Mouse (Mus musculus) liver, postnatal 0 days (tissue): ENCODE measurements at regions not wholly inside any gene's neighbourhood (a gene's known extent, or its start where the extent isn't known, plus 50 kb on each side); places are given as distances from the start of the nearest gene placed in this dataset.

Experiments
- ATAC-seq: fragments of 200-750 bp; cut with Nextera tagmentation; 2 replicates; pipeline ENCODE4 v1.8.0; 2017; ENCODE audit warnings: mild to moderate bottlenecking, moderate library complexity
- DNase-seq: peaks from one replicate; pipeline ENCODE4 v3.0.0-alpha.2; 2016
- H3K27ac ChIP-seq: fragments of 300-500 bp; sonication (generic); 2 replicates; pipeline ENCODE4 v1.5.1; 2014; ENCODE audit warnings: antibody characterized with exemption, moderate library complexity, mild to moderate bottlenecking, low read depth
- H3K27me3 ChIP-seq: fragments of 300-500 bp; sonication (generic); 2 replicates; pipeline ENCODE4 v1.6.1; 2014; ENCODE audit warnings: low read length, control low read depth, mixed read lengths; ENCODE audit not compliant: insufficient read depth
- H3K36me3 ChIP-seq: fragments of 300-500 bp; sonication (generic); replicated peaks from 2 replicates; pipeline ENCODE4 v1.6.1; 2014; ENCODE audit warnings: mild to moderate bottlenecking, control low read depth, low read length, moderate library complexity, mixed read lengths; ENCODE audit not compliant: insufficient read depth
- H3K4me1 ChIP-seq: fragments of 300-500 bp; sonication (generic); 2 replicates; pipeline ENCODE4 v1.6.1; 2014; ENCODE audit warnings: antibody characterized with exemption, mild to moderate bottlenecking, control low read depth; ENCODE audit not compliant: insufficient read depth
- H3K4me2 ChIP-seq: fragments of 300-500 bp; sonication (generic); 2 replicates; pipeline ENCODE4 v1.6.1; 2014; ENCODE audit warnings: low read depth, mild to moderate bottlenecking, low read length, moderate library complexity, mixed read lengths
- H3K4me3 ChIP-seq: fragments of 300-500 bp; sonication (generic); 2 replicates; pipeline ENCODE4 v1.5.1; 2014; ENCODE audit warnings: low read depth, low read length
- H3K9ac ChIP-seq: fragments of 300-500 bp; sonication (generic); replicated peaks from 2 replicates; pipeline ENCODE4 v1.6.1; 2014; ENCODE audit warnings: mild to moderate bottlenecking, moderate library complexity
- H3K9me3 ChIP-seq: fragments of 300-500 bp; sonication (generic); 2 replicates; pipeline ENCODE4 v1.6.1; 2016; ENCODE audit warnings: mild to moderate bottlenecking, control low read depth, low read length, mixed read lengths
- CTCF ChIP-seq: sonication (generic); IDR thresholded peaks from 2 replicates; pipeline ENCODE4 v1.5.1; 2016; ENCODE audit warnings: antibody characterized with exemption, low read depth
- EP300 ChIP-seq: IDR thresholded peaks from 2 replicates; pipeline ENCODE4 v1.6.1; 2016; ENCODE audit warnings: antibody characterized with exemption, low read depth, mild to moderate bottlenecking
- WGBS: fragments of 180-500 bp; shearing (Covaris S2); extraction: QIAGEN DNeasy Blood & Tissue Kit; methylation state at CpG from one replicate; pipeline ENCODE4 v1.1.7; 2014; ENCODE audit not compliant: insufficient replicate concordance; 5-methylcytosine and 5-hydroxymethylcytosine counted together

DNA sequence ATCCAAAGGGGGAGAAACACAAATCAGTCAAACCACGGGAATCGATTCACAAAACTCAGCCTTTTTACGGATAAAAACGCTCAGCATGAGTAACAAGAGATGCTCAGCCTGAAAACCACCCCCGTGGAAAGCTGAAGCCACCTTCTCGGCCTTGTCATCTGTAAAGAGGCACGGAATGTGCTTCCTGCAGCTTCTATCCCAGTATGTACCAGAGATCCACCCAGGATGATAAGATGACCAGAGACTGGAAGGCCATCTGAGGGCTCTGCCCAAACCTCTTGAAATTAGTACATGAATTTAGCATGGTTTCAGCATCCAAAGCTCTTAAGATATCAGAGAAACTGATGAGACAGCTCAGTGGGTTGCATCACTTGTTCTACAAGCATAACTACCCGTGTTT lies 149.0 kb upstream of the Mgmt start:
- DNase-seq (no peak), ATAC-seq (no peak)
- Histone ChIP-seq H3K9me3 (no peaks in the 10 kb centered on the region), H3K27me3 (no peaks in the 10 kb centered on the region), H3K9ac (no peak overlapping the region), H3K27ac (no peak overlapping the region), H3K4me3 (no peak overlapping the region), H3K36me3 (no peaks in the 10 kb centered on the region), H3K4me1 (no peaks in the 10 kb centered on the region), H3K4me2 (no peak overlapping the region)
- 74% methylated on average over 8 of the region's 8 CpGs for WGBS
- TF ChIP-seq EP300: no peak
- TF ChIP-seq CTCF: no peak

DNA sequence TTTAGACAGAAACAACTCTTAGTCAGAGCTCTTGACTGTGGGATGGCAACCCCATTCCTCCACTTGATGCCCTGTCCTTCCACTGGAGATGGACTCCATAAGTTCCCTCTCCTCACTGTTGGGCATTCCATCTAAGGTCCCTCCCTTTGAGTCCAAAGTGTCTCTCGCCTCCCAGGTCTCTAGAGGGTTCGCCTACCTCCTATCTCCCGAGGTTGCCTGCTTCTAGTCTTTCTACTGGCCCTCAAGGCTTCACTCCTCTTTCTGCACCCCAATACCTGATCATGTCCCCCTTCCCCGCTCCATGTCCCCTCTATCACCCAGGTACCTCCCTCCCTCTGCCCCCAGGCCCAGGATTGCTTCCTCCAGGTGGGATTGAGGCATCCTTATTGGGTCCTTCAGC lies 142.9 kb upstream of the Mgmt start:
- Histone ChIP-seq H3K36me3 (no peaks in the 10 kb centered on the region), H3K4me1 (no peaks in the 10 kb centered on the region), H3K9me3 (no peaks in the 10 kb centered on the region), H3K4me3 (no peak overlapping the region), H3K9ac (no peak overlapping the region), H3K27me3 (no peaks in the 10 kb centered on the region), H3K27ac (no peak overlapping the region), H3K4me2 (no peak overlapping the region)
- TF ChIP-seq CTCF: no peak
- TF ChIP-seq EP300: no peak
- DNase-seq: no peak
- no peak for ATAC-seq
- 65% methylated on average over 4 of the region's 4 CpGs for WGBS

GRCm38 (mm10) chr7:136754821-136755220 lies 139.6 kb upstream of the Mgmt start:
- H3K4me3 ChIP-seq: no peak overlapping the region
- H3K27me3 ChIP-seq: no peaks in the 10 kb centered on the region
- no peaks in the 10 kb centered on the region for H3K4me1 ChIP-seq
- no peak overlapping the region for H3K27ac ChIP-seq
- H3K4me2 ChIP-seq: no peak overlapping the region
- no peak for ATAC-seq
- TF ChIP-seq CTCF (no peak), EP300 (no peak)
- H3K9ac ChIP-seq: no peak overlapping the region
- no peaks in the 10 kb centered on the region for H3K36me3 ChIP-seq
- 68% methylated on average over 6 of the region's 6 CpGs for WGBS
- H3K9me3 ChIP-seq: no peaks in the 10 kb centered on the region
- DNase-seq: no peak

GRCm38 (mm10) chr7:136765026-136765425 lies 129.4 kb upstream of the Mgmt start:
- TF ChIP-seq EP300 (no peak), CTCF (no peak)
- DNase-seq (no peak), ATAC-seq (no peak)
- 48% methylated on average over 7 of the region's 7 CpGs for WGBS
- H3K4me2 ChIP-seq: no peak overlapping the region
- H3K36me3 ChIP-seq: no peaks in the 10 kb centered on the region
- H3K27ac ChIP-seq: no peak overlapping the region
- no peaks in the 10 kb centered on the region for H3K4me1 ChIP-seq
- H3K27me3 ChIP-seq: no peaks in the 10 kb centered on the region
- no peak overlapping the region for H3K4me3 ChIP-seq
- H3K9me3 ChIP-seq: no peaks in the 10 kb centered on the region
- H3K9ac ChIP-seq: no peak overlapping the region

GRCm38 (mm10) chr7:136767231-136767630 lies 127.2 kb upstream of the Mgmt start:
- no peak overlapping the region for H3K9ac ChIP-seq
- DNase-seq (no peak), ATAC-seq (no peak)
- no peak overlapping the region for H3K4me3 ChIP-seq
- H3K36me3 ChIP-seq: no peaks in the 10 kb centered on the region
- no peaks in the 10 kb centered on the region for H3K9me3 ChIP-seq
- WGBS: 54% methylated on average over 9 of the region's 9 CpGs
- H3K27me3 ChIP-seq: no peaks in the 10 kb centered on the region
- no peak for TF ChIP-seq CTCF
- no peak for TF ChIP-seq EP300
- no peaks in the 10 kb centered on the region for H3K4me1 ChIP-seq
- H3K27ac ChIP-seq: no peak overlapping the region
- H3K4me2 ChIP-seq: no peak overlapping the region

GRCm38 (mm10) chr7:136780708-136781107 lies 113.7 kb upstream of the Mgmt start:
- H3K4me1 ChIP-seq: no peaks in the 10 kb centered on the region
- ATAC-seq: no peak
- TF ChIP-seq EP300 (no peak), CTCF (no peak)

DNA sequence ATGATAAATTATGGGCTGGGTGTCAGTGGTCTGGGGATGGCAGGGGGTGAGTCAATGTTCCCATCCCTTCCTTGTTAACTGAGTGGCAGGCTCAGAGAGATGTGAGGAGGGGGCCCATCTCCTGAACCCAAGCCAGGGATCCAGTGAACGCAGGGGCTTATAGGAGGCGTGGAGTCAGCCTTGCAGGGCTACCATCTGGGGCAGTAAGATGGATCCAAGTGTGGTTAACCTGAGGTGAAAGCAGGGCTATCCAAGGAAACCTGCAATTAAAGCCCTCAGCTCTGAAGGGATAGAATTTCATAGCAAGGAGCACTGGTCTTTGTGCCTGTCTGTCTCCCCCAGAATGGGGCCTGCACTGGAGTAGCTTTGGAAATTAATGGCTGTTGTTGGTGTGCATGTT lies 103.3 kb upstream of the Mgmt start:
- 73% methylated on average over 2 of the region's 2 CpGs for WGBS
- no peaks in the 10 kb centered on the region for H3K36me3 ChIP-seq
- H3K9ac ChIP-seq: no peak overlapping the region
- H3K4me1 ChIP-seq: no peaks in the 10 kb centered on the region
- H3K27ac ChIP-seq: no peak overlapping the region
- no peak for ATAC-seq
- H3K4me3 ChIP-seq: no peak overlapping the region
- no peaks in the 10 kb centered on the region for H3K9me3 ChIP-seq
- DNase-seq: no peak
- H3K27me3 ChIP-seq: no peaks in the 10 kb centered on the region
- H3K4me2 ChIP-seq: no peak overlapping the region
- TF ChIP-seq CTCF: no peak

More at GRCm38 (mm10) chr7:136780708-136781107, 113.7 kb upstream of the Mgmt start:
- Histone ChIP-seq H3K27ac (no peak overlapping the region), H3K36me3 (no peaks in the 10 kb centered on the region), H3K4me3 (no peak overlapping the region), H3K4me2 (no peak overlapping the region), H3K27me3 (no peaks in the 10 kb centered on the region), H3K9ac (no peak overlapping the region), H3K9me3 (no peaks in the 10 kb centered on the region)
- DNase-seq: no peak
- 92% methylated on average over 11 of the region's 11 CpGs for WGBS
